Mouse (Mus musculus) cortical plate, adult 2 months (tissue): ENCODE data around the gene Haus2. TPM values are rescaled to one million over a fixed set of nuclear protein-coding genes. Genes with fewer than 3 reads are reported as not detected.

Source experiments
- H3K27ac ChIP-seq: fragments of 200-500 bp; 2 replicates; pipeline ENCODE4 v1.5.1; 2012; ENCODE audit warnings: low read length, control low read depth, inconsistent platforms; ENCODE audit not compliant: insufficient read depth
- H3K4me1 ChIP-seq: fragments of 200-500 bp; 2 replicates; pipeline ENCODE4 v1.6.1; 2011; ENCODE audit warnings: low read length; ENCODE audit not compliant: control insufficient read depth, insufficient read depth
- H3K4me3 ChIP-seq: fragments of 200-500 bp; 2 replicates; pipeline ENCODE4 v1.5.1; 2011; ENCODE audit warnings: mild to moderate bottlenecking, low read length, control low read depth; ENCODE audit not compliant: insufficient read depth
- CTCF ChIP-seq: fragments of 200-500 bp; IDR thresholded peaks from 2 replicates; pipeline ENCODE4 v1.5.1; 2011; ENCODE audit warnings: mild to moderate bottlenecking, control low read depth, low read length; ENCODE audit not compliant: insufficient read depth; ENCODE audit errors: extremely low read depth
- POLR2A ChIP-seq: fragments of 200-500 bp; IDR thresholded peaks from 2 replicates; pipeline ENCODE4 v1.6.1; 2011; ENCODE audit warnings: mild to moderate bottlenecking, low read length, control low read depth; ENCODE audit not compliant: insufficient read depth; ENCODE audit errors: extremely low read depth
- polyA plus RNA-seq: library from polyadenylated mRNA; depleted of rRNA; stranded (reverse); fragments of >200 nt; gene quantifications from 2 replicates; pipeline ENCODE4 v1.2.3, GENCODE M21; 2012

Haus2 gene
- polyA plus RNA-seq, 1 experiment: 17.4 TPM

- Histone ChIP-seq H3K4me3 (no peak overlapping the region), H3K4me1 (no peaks in the 10 kb centered on the region), H3K27ac (peak overlapping the region; percentile 76; the same call in 1 of the 2 replicates)
- TF ChIP-seq CTCF (no peak), POLR2A (no peak)
Observed at GRCm38 (mm10) chr2:120643836-120644235, 34.7 kb downstream of the Haus2 start.

GRCm38 (mm10) chr2:120646777-120647176 is 37.6 kb downstream of the Haus2 start:
- Histone ChIP-seq H3K4me3 (no peak overlapping the region), H3K4me1 (no peaks in the 10 kb centered on the region), H3K27ac (no peak overlapping the region)
- TF ChIP-seq CTCF: no peak
- TF ChIP-seq POLR2A: no peak

- H3K4me3 ChIP-seq: no peak overlapping the region
- TF ChIP-seq CTCF (no peak), POLR2A (no peak)
- H3K27ac ChIP-seq: no peak overlapping the region
- H3K4me1 ChIP-seq: peaks cover 2% of the 10 kb centered on the region; the same call in 1 of the 2 replicates
Observed at GRCm38 (mm10) chr2:120652256-120652924, 43.2 kb downstream of the Haus2 start.

GRCm38 (mm10) chr2:120652925-120653284 is 43.7 kb downstream of the Haus2 start:
- Histone ChIP-seq H3K27ac (no peak overlapping the region), H3K4me1 (peaks cover 2% of the 10 kb centered on the region; the same call in 1 of the 2 replicates), H3K4me3 (no peak overlapping the region)
- no peak for TF ChIP-seq POLR2A
- no peak for TF ChIP-seq CTCF

- Histone ChIP-seq H3K4me1 (peaks cover 2% of the 10 kb centered on the region; the same call in 1 of the 2 replicates), H3K4me3 (no peak overlapping the region), H3K27ac (no peak overlapping the region)
- no peak for TF ChIP-seq POLR2A
- TF ChIP-seq CTCF: no peak
Observed at GRCm38 (mm10) chr2:120654693-120655092, 45.5 kb downstream of the Haus2 start.

- TF ChIP-seq CTCF (no peak), POLR2A (no peak)
- Histone ChIP-seq H3K4me3 (no peak overlapping the region), H3K4me1 (peaks cover 2% of the 10 kb centered on the region; the same call in 1 of the 2 replicates), H3K27ac (no peak overlapping the region)
Observed at GRCm38 (mm10) chr2:120655905-120656304, 46.7 kb downstream of the Haus2 start.

GRCm38 (mm10) chr2:120656711-120657110 is 47.5 kb downstream of the Haus2 start:
- H3K4me1 ChIP-seq: peaks cover 2% of the 10 kb centered on the region; the same call in 1 of the 2 replicates
- TF ChIP-seq POLR2A: no peak
- no peak for TF ChIP-seq CTCF
- H3K27ac ChIP-seq: no peak overlapping the region

DNA sequence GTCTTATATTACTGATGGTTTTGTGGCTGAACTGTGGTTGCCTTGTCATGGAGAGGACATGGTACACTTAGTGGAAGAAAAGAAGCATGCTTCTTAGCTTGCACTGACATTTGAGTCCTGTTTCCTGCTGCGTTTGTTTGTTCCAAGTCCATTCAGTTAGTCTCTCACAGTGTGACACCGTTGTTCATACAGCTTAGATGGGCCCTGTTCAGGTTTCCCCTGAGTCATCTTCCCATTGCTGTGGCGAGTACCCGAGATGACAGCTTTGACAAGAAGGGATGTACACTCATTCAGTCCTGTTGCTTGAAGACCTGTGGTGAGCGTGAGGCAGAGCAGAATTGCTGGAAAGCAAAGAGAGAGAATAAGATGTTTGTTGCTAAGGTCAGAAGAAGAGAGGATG is 49.3 kb downstream of the Haus2 start:
- Histone ChIP-seq H3K4me3 (no peak overlapping the region), H3K4me1 (peaks cover 2% of the 10 kb centered on the region; the same call in 1 of the 2 replicates), H3K27ac (no peak overlapping the region)
- no peak for TF ChIP-seq CTCF
- TF ChIP-seq POLR2A: no peak

More at GRCm38 (mm10) chr2:120656711-120657110, 47.5 kb downstream of the Haus2 start:
- no peak overlapping the region for H3K4me3 ChIP-seq

DNA sequence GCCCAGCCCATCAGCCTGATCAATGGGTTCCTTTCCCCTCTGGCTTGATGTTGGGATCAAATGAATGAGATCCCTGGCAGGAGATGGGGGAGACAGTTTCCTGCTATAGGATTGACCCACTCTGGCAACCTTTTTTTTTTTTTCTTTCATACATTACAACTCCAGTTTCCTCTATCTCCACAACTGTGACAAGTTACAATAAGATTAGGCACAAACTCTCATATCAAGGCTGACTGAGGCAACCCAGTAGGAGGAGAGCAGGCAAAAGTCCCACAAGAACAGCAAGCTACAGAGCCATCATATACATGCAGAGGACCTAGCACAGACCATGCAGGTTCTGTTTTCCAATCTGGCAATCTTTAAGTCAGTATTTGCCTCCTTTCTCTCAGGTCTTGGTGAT is 50.1 kb downstream of the Haus2 start:
- H3K4me3 ChIP-seq: no peak overlapping the region
- no peak overlapping the region for H3K27ac ChIP-seq
- H3K4me1 ChIP-seq: peaks cover 5% of the 10 kb centered on the region; the same call in 1 of the 2 replicates
- TF ChIP-seq POLR2A: no peak
- TF ChIP-seq CTCF: no peak

DNA sequence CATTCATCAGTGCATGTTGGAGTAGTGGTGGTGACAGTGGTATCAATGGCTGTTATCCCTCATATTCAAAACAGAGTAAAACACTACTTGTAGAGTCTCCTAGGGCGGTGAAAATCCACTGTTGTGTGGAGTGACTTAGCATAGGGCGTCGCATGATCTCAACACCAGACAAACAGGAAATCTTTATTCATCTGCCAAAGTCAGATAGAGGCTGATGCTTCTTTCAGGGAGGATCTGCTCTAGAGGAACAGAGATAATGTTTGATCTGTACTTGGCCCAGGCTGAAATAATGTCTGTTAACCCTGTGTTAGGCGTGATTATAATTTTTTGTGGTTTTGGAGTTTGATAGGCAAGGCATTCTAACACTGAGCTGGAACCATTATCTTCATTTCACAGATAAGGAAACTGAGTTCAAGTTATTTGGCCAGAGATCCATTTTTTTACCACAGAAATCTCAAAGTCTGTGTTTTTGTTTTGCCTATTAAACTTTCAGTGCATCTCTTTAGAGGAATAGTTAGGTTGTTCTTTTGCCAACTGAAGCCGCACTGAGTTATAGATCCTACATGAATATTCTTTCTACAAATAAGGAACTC is 51.4 kb downstream of the Haus2 start:
- Histone ChIP-seq H3K27ac (no peak overlapping the region), H3K4me1 (peaks cover 5% of the 10 kb centered on the region; the same call in 1 of the 2 replicates)
- TF ChIP-seq CTCF (no peak), POLR2A (no peak)

More for the DNA sequence above, 51.4 kb downstream of the Haus2 start:
- no peak overlapping the region for H3K4me3 ChIP-seq
